Mouse (Mus musculus): Measurements from ENCODE around the gene A630076J17Rik. TPM values are rescaled to one million over a fixed set of nuclear protein-coding genes. Genes with fewer than 3 reads are reported as not detected.

The A630076J17Rik gene
- polyA plus RNA-seq, 1 experiment: not detected

DNA sequence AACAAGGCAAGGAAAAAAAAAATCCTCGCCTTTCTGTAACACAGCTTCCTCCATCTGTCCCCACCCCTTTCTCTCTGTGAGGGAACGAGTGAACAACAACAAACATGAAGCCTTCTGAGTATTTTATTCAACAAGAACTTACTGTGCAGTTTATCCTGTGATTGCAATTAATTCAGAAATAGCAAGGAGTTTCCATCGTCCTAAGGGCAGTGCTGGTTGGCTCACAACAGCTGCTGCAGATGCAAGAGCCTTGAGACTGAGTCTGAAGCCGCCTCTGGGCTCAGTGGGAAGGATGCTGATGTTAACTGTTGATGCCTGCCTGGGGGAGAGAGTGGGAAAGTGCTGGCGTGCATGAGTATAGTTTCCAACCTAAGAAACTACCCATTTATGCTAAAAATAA, 27.5 kb downstream of the A630076J17Rik start:
- H3K4me1 ChIP-seq (ENCODE audit: control insufficient read depth, insufficient read depth, low read length): peaks cover 16% of the 10 kb centered on the region
- no peak overlapping the region for H3K27ac ChIP-seq (ENCODE audit: insufficient read depth, low read depth, low read length)
- WGBS: 26% methylated on average over 5 of the region's 5 CpGs
- TF ChIP-seq CTCF (IDR thresholded peaks at IDR 0.05; ENCODE audit: insufficient read depth, low read depth, low read length) (no peak), POLR2A (IDR thresholded peaks at IDR 0.05; ENCODE audit: insufficient read depth, low read depth, low read length) (no peak)
- H3K4me3 ChIP-seq (ENCODE audit: insufficient read depth, low read depth, low read length): no peak overlapping the region

DNA sequence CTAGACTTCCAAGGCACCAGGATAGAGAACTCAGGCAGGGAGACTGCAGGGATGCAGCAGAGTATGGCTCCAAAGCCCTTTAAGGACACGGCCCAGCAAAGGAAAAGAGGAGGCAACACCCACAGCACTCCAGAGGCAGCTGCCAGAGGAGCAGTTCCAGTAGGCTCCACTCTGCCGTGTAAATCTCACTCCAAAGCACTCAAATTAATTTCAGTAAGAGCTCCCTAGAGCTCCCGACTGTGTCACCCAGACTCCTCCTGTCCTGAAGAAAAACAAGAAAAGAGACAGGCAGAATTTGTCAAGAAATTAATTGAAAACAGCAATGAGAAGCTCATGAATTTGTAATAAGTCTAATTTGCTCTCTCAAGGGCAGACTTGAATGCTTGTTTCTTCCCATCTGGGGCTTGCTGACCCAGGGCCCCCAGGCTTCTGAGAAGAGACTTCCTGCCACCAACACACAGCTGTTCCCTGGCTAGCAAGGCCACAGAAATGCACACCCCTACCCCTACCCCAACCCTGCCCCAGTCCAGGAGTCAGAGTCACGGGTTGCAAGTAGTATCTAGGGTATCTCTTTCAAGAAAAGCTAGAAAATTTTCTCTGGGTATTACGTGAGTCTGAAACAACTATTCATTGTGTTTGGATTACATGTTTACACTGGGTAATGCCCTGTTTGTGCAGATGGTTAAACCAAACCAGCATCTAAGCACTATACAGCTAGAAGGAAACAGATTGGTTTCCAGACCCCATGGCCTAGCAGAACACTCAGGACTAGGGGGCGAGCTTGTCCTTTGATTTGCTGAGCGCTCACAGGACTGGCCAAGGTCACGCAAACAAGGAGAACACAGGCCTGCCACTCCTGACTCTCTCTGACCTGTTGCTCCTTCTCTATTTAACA, 30.8 kb downstream of the A630076J17Rik start:
- Histone ChIP-seq H3K4me3 (ENCODE audit: insufficient read depth, low read depth, low read length) (no peak overlapping the region), H3K4me1 (ENCODE audit: control insufficient read depth, insufficient read depth, low read length) (peaks cover 16% of the 10 kb centered on the region), H3K27ac (ENCODE audit: insufficient read depth, low read depth, low read length) (peak overlapping the region; percentile 70)
- TF ChIP-seq POLR2A (IDR thresholded peaks at IDR 0.05; ENCODE audit: insufficient read depth, low read depth, low read length) (no peak), CTCF (IDR thresholded peaks at IDR 0.05; ENCODE audit: insufficient read depth, low read depth, low read length) (no peak)
- WGBS: 39% methylated on average over 8 of the region's 8 CpGs

DNA sequence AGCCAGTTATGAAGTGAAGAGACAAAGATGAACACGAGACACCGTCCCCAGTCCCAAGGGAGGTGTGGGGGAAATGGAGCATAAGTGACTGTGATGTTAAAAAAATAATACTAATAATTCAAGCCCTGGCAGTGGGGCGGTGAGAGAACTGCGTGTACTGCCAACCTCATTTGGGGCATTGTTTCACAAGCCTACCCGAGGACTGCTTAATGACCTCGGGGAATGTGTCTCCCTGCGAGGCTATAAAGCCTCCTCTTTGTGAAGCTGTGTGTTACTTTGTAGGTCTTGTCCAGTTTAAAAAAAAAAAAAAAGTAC, 31.4 kb downstream of the A630076J17Rik start:
- Histone ChIP-seq H3K27ac (ENCODE audit: insufficient read depth, low read depth, low read length) (peak overlapping the region; percentile 70; the same call in 1 of the 2 replicates), H3K4me1 (ENCODE audit: control insufficient read depth, insufficient read depth, low read length) (peaks cover 12% of the 10 kb centered on the region), H3K4me3 (ENCODE audit: insufficient read depth, low read depth, low read length) (no peak overlapping the region)
- 49% methylated on average over 7 of the region's 7 CpGs for WGBS
- no peak for TF ChIP-seq POLR2A (IDR thresholded peaks at IDR 0.05; ENCODE audit: insufficient read depth, low read depth, low read length)
- no peak for TF ChIP-seq CTCF (IDR thresholded peaks at IDR 0.05; ENCODE audit: insufficient read depth, low read depth, low read length)

DNA sequence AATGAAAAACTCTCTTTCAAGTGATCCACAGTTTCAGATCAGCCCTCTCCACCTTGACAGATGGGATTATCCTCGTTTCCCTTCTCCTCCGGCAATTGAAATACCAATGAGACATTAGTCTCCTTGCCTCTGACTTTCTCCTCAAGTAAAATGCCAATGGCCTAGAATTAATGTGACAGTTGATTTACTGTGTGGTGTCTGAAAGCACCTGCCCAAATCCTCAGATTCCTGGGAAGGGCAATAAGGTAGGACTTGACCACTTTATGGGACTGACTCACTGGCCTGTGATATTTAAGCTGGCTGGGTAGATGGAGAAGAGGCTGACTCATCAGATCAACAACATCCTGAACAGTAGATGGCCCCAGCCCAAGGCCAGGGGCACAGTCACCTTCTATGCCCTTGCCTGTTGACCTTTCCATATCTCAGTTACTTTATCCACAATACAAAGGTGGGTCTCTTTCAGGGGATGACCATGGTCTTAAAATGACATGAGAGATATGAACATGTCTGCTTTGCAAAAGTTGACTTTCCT, 36.5 kb downstream of the A630076J17Rik start:
- H3K4me3 ChIP-seq (ENCODE audit: insufficient read depth, low read depth, low read length): no peak overlapping the region
- WGBS: 79% methylated on average over 2 of the region's 2 CpGs
- H3K4me1 ChIP-seq (ENCODE audit: control insufficient read depth, insufficient read depth, low read length): no peaks in the 10 kb centered on the region
- H3K27ac ChIP-seq (ENCODE audit: insufficient read depth, low read depth, low read length): no peak overlapping the region
- TF ChIP-seq CTCF (IDR thresholded peaks at IDR 0.05; ENCODE audit: insufficient read depth, low read depth, low read length): no peak
- no peak for TF ChIP-seq POLR2A (IDR thresholded peaks at IDR 0.05; ENCODE audit: insufficient read depth, low read depth, low read length)

DNA sequence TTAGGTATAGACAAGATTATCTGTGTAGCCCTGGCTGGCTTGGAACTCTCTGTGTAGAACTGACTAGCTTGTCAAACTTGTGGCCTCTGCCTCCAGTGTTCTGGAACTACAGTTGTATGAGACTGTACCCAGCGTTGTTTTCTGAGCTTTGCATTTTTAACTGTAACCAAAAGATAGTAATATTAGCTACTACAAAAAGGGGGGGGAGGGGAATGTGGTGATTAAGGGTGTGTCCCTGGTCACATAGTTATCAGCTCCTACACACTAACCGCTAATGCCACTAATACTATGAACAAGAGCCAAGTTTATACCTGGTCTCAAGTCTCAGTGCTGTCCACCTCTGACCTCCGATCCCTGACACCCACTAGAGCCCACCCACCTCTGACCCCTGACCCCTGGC, 42.0 kb downstream of the A630076J17Rik start:
- 91% methylated on average over 3 of the region's 3 CpGs for WGBS
- TF ChIP-seq POLR2A (IDR thresholded peaks at IDR 0.05; ENCODE audit: insufficient read depth, low read depth, low read length): no peak
- no peak for TF ChIP-seq CTCF (IDR thresholded peaks at IDR 0.05; ENCODE audit: insufficient read depth, low read depth, low read length)
- no peaks in the 10 kb centered on the region for H3K4me1 ChIP-seq (ENCODE audit: control insufficient read depth, insufficient read depth, low read length)

DNA sequence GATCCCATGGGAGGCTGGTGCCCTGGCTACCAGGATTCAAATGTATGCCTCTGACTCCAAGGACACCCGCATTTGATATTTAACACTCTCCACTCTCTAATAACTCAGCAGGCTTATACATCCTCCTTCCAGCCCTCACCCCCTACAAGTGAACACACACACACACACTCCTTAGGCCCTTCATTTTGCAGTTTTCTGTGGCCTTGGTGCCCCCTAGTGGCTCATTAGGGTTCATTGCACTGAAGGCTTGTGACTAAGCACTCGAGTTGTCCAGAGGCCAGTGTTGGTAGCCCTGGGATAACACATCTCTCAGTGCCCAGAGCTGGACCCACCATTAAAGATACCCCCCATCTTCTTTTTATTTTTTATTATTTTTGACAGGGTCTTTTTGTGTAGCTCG, 43.4 kb downstream of the A630076J17Rik start:
- H3K4me1 ChIP-seq (ENCODE audit: control insufficient read depth, insufficient read depth, low read length): no peaks in the 10 kb centered on the region
- H3K27ac ChIP-seq (ENCODE audit: insufficient read depth, low read depth, low read length): no peak overlapping the region
- no peak overlapping the region for H3K4me3 ChIP-seq (ENCODE audit: insufficient read depth, low read depth, low read length)
- WGBS: 6% methylated on average over 3 of the region's 3 CpGs
- TF ChIP-seq POLR2A (IDR thresholded peaks at IDR 0.05; ENCODE audit: insufficient read depth, low read depth, low read length): no peak
- TF ChIP-seq CTCF (IDR thresholded peaks at IDR 0.05; ENCODE audit: insufficient read depth, low read depth, low read length): peak; percentile 46; the same call in 1 of the 2 replicates

More for the DNA sequence above, 42.0 kb downstream of the A630076J17Rik start:
- no peak overlapping the region for H3K4me3 ChIP-seq (ENCODE audit: insufficient read depth, low read depth, low read length)
- no peak overlapping the region for H3K27ac ChIP-seq (ENCODE audit: insufficient read depth, low read depth, low read length)

DNA sequence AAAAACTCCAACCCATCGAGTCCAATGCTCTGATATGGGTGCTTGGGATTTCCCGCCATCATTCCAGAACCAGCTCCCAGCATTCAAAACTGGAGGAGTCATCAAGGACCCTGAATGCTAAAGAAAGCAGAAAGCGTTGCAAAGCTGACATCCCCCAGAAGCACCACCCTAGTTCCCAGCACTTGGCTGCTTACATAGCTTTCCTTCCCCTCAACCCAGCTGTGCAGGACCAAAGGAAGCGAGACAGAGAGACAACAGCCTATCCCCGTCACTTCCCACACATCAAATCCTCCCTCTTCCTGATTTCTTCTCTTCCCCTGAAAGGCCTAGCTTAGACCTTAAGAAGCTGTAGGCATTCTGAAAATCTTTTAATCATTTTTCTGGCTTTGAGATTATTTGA, 44.9 kb downstream of the A630076J17Rik start:
- no peak for TF ChIP-seq CTCF (IDR thresholded peaks at IDR 0.05; ENCODE audit: insufficient read depth, low read depth, low read length)
- no peak for TF ChIP-seq POLR2A (IDR thresholded peaks at IDR 0.05; ENCODE audit: insufficient read depth, low read depth, low read length)
- Histone ChIP-seq H3K4me1 (ENCODE audit: control insufficient read depth, insufficient read depth, low read length) (no peaks in the 10 kb centered on the region; the same call in 1 of the 2 replicates), H3K4me3 (ENCODE audit: insufficient read depth, low read depth, low read length) (no peak overlapping the region), H3K27ac (ENCODE audit: insufficient read depth, low read depth, low read length) (no peak overlapping the region)
- 81% methylated on average over 5 of the region's 5 CpGs for WGBS

DNA sequence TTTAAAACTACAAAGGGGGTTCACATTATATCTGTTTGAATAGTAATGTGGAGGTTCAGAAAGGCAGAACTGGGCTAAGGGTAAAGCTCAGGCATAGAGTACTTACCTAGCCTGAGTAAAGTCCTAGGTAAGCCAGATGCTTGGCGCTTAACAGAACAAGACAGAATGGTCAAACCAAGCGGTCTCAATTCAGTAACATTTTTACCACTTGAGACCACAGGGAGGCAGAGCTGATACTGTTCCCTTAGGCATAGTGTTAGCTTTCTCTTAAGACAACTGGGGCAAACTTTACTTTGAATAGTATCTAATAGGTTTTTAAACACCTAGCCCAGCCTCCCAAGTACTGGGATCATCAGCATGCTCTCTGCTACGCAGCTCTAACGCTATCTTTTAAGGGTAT, 45.6 kb downstream of the A630076J17Rik start:
- H3K4me1 ChIP-seq (ENCODE audit: control insufficient read depth, insufficient read depth, low read length): no peaks in the 10 kb centered on the region; the same call in 1 of the 2 replicates
- no peak overlapping the region for H3K4me3 ChIP-seq (ENCODE audit: insufficient read depth, low read depth, low read length)
- H3K27ac ChIP-seq (ENCODE audit: insufficient read depth, low read depth, low read length): no peak overlapping the region
- TF ChIP-seq CTCF (IDR thresholded peaks at IDR 0.05; ENCODE audit: insufficient read depth, low read depth, low read length) (no peak), POLR2A (IDR thresholded peaks at IDR 0.05; ENCODE audit: insufficient read depth, low read depth, low read length) (no peak)
- 57% methylated on average over 4 of the region's 4 CpGs for WGBS

DNA sequence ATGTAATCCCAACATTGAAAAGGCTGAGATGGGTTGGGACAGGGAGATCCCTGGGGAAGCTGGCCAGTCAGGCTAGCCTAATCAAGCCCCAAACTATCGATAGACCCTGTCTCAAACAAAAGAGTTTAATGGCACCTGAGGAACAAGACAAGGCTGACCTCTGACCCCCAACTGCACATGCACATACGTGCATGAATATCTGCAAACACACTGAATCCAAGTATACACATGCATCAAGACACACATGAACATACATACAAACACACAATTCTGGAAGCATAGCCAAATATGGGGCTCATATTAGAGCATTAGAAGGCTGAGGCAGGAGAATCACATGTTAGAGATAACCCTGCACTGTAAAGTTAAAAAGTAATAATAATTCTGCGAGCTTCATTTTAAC, 46.2 kb downstream of the A630076J17Rik start:
- WGBS: 90% methylated on average over 3 of the region's 3 CpGs
- TF ChIP-seq POLR2A (IDR thresholded peaks at IDR 0.05; ENCODE audit: insufficient read depth, low read depth, low read length) (no peak), CTCF (IDR thresholded peaks at IDR 0.05; ENCODE audit: insufficient read depth, low read depth, low read length) (no peak)
- Histone ChIP-seq H3K4me1 (ENCODE audit: control insufficient read depth, insufficient read depth, low read length) (no peaks in the 10 kb centered on the region; the same call in 1 of the 2 replicates), H3K4me3 (ENCODE audit: insufficient read depth, low read depth, low read length) (no peak overlapping the region), H3K27ac (ENCODE audit: insufficient read depth, low read depth, low read length) (no peak overlapping the region)

Data from olfactory bulb, adult 2 months (tissue).